Mouse (Mus musculus): ENCODE data around the gene Kifap3.

- TF ChIP-seq EP300 (optimal IDR thresholded peaks at IDR 0.05) = no peak
- TF ChIP-seq CTCF (IDR thresholded peaks at IDR 0.05; ENCODE audit: low read depth) = no peak
Observed at GRCm38 (mm10) chr1:163873158-163873557, 93.8 kb downstream of the Kifap3 start.

Measured in stomach, postnatal 0 days (tissue).